Mouse (Mus musculus): Measurements from ENCODE around the gene Ide. TPM values are rescaled to one million over a fixed set of nuclear protein-coding genes. Genes with fewer than 3 reads are reported as not detected.

The Ide gene
- total and polyA plus RNA-seq, 3 experiments = 56.0 to 116 (median 79.5) TPM

DNA sequence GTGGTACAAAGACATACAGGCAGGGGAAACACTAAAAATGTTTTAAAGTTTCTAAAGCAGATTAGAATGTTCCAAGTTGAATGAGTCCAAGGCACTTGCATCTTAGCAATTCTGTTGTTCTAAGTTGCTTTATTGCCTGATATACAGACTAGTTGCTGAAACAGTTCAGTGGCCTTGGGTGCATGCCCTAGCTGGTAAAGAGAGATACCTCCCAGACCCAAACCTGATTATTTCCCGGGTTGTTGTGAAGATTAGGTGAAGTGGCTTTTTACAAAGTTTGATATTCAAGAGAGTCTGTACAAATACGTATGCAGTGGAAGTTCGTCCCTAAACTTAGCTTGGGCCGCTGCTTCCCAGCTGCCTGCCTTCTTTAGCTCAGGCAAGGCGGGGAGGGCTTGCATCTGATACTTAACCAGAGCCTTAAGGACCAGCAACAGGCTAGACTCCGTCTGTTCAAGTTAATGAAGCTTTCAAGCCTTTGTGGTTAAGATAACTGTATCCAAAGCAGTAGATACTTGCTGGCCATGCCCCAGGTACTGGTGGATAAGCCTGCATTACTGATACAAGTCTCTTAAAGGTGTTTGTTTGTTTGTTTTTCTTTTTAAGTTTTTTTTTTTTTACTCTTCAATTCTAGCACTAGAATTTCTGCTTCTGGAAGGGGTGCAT lies 112.3 kb downstream of the Ide start:
- Histone ChIP-seq H3K36me3 (replicated peaks in 1 of 2; ENCODE audit: control insufficient read depth in 1 of 2, insufficient read depth in 1 of 2, low read length in 1 of 2) (peaks cover 23 to 52% of the 10 kb centered on the region in 2 experiments), H3K79me2 (replicated peaks; ENCODE audit: control insufficient read depth, extremely low read depth, insufficient read depth, poor library complexity, severe bottlenecking) (no peaks in the 10 kb centered on the region), H3K27me3 (replicated peaks) (no peaks in the 10 kb centered on the region), H3K27ac (ENCODE audit: insufficient read depth, low read depth) (no peak overlapping the region), H3K4me1 (ENCODE audit: control insufficient read depth in 1 of 2, insufficient read depth in 2 of 2) (no peaks in the 10 kb centered on the region), H3K4me3 (replicated peaks in 1 of 3; ENCODE audit: low read depth in 2 of 3, low read length in 2 of 3, poor library complexity in 1 of 3) (no peak overlapping the region), H3K9me3 (replicated peaks; ENCODE audit: low read length) (no peaks in the 10 kb centered on the region), H3K9ac (ENCODE audit: insufficient read depth, low read depth) (no peak overlapping the region), H3K4me2 (ENCODE audit: insufficient read depth, low read depth, poor library complexity, severe bottlenecking) (no peak overlapping the region)
- dilution Hi-C loops (cut with MboI; ENCODE audit: extremely low pct_ligation_motif_present, extremely low pct_unique_long_range_greater_than_20kb, low sequenced_read_pairs) (no loop called here), in situ Hi-C loops (cut with MboI; ENCODE audit: low pct_ligation_motif_present, low pct_unique_long_range_greater_than_20kb, low sequenced_read_pairs) (no loop called here)
- DNase-seq (ENCODE audit: extremely low read depth) = no peak
- no peak for TF ChIP-seq ELF1 (IDR thresholded peaks at IDR 0.05; ENCODE audit: low read depth, low read length)
- TF ChIP-seq MYC (IDR thresholded peaks at IDR 0.05; ENCODE audit: low read depth, low read length) = no peak
- TF ChIP-seq MXI1 (IDR thresholded peaks at IDR 0.05; ENCODE audit: low read depth, low read length) = no peak
- no peak for TF ChIP-seq TBP (conservative IDR thresholded peaks at IDR 0.05; ENCODE audit: low read depth, low read length)
- TF ChIP-seq CHD1 (IDR thresholded peaks at IDR 0.05; ENCODE audit: low read depth, low read length) = no peak
- TF ChIP-seq NELFE (IDR thresholded peaks at IDR 0.05; ENCODE audit: low read depth, low read length) = no peak
- no peak for TF ChIP-seq MAX (IDR thresholded peaks at IDR 0.05; ENCODE audit: low read length)
- no peak for TF ChIP-seq MAZ (IDR thresholded peaks at IDR 0.05; ENCODE audit: low read depth, low read length)
- TF ChIP-seq SIN3A (IDR thresholded peaks at IDR 0.05; ENCODE audit: low read length) = no peak
- TF ChIP-seq ETS1 (conservative IDR thresholded peaks at IDR 0.05; ENCODE audit: low read depth, low read length) = no peak
- TF ChIP-seq JUND (conservative IDR thresholded peaks at IDR 0.05; ENCODE audit: low read depth, low read length) = no peak
- TF ChIP-seq MAFK (IDR thresholded peaks at IDR 0.05; ENCODE audit: insufficient replicate concordance, low read length) = no peak
- no peak for TF ChIP-seq EP300 (IDR thresholded peaks at IDR 0.05; ENCODE audit: low read length)
- no peak for TF ChIP-seq ZKSCAN1 (IDR thresholded peaks at IDR 0.05; ENCODE audit: borderline replicate concordance, low read depth, low read length)
- no peak for TF ChIP-seq E2F4 (IDR thresholded peaks at IDR 0.05; ENCODE audit: insufficient replicate concordance, low read depth, low read length)
- TF ChIP-seq ZC3H11A (IDR thresholded peaks at IDR 0.05; ENCODE audit: low read depth, low read length) = no peak
- no peak for TF ChIP-seq USF2 (conservative IDR thresholded peaks at IDR 0.05; ENCODE audit: low read depth, low read length)
- no peak for TF ChIP-seq BHLHE40 (IDR thresholded peaks at IDR 0.05; ENCODE audit: low read depth, low read length)
- TF ChIP-seq HCFC1 (IDR thresholded peaks at IDR 0.05; ENCODE audit: low read depth, low read length) = no peak
- TF ChIP-seq JUN (IDR thresholded peaks at IDR 0.05; ENCODE audit: insufficient read depth, low read depth, low read length) = no peak

Other genes with a start within 250 kb of the Ide start
- 111 and 137 TPM in 2 replicates for gene March5, start 130.3 kb downstream of the Ide start, total RNA-seq (2012; rRNA removed)
- 160 TPM in 2 replicates for gene March5, start 130.3 kb downstream of the Ide start, total RNA-seq (2014; rRNA removed)
- gene March5, start 130.3 kb downstream of the Ide start, polyA plus RNA-seq (2012; ENCODE audit: insufficient read length, low read depth) = 118 and 130 TPM in 2 replicates
- gene Cpeb3, start 129.3 kb downstream of the Ide start, total RNA-seq (2012; rRNA removed) = 3.0 and 3.1 TPM in 2 replicates
- 1.2 and 1.5 TPM in 2 replicates for gene Cpeb3, start 129.3 kb downstream of the Ide start, total RNA-seq (2014; rRNA removed)
- gene Cpeb3, start 129.3 kb downstream of the Ide start, polyA plus RNA-seq (2012; ENCODE audit: insufficient read length, low read depth) = 1.4 and 1.5 TPM in 2 replicates
- 61.7 and 66.1 TPM in 2 replicates for gene Kif11, start 38.6 kb upstream of the Ide start, total RNA-seq (2012; rRNA removed)
- 144 and 158 TPM in 2 replicates for gene Kif11, start 38.6 kb upstream of the Ide start, total RNA-seq (2014; rRNA removed)
- 67.8 and 69.6 TPM in 2 replicates for gene Kif11, start 38.6 kb upstream of the Ide start, polyA plus RNA-seq (2012; ENCODE audit: insufficient read length, low read depth)
- 7.3 and 7.6 TPM in 2 replicates for gene Hhex, start 97.0 kb upstream of the Ide start, total RNA-seq (2012; rRNA removed)
- 9.1 and 11.0 TPM in 2 replicates for gene Hhex, start 97.0 kb upstream of the Ide start, total RNA-seq (2014; rRNA removed)
- 40.2 and 42.0 TPM in 2 replicates for gene Hhex, start 97.0 kb upstream of the Ide start, polyA plus RNA-seq (2012; ENCODE audit: insufficient read length, low read depth)
- gene Exoc6, start 212.6 kb upstream of the Ide start, total RNA-seq (2012; rRNA removed) = 6.8 and 8.0 TPM in 2 replicates
- 18.5 and 18.7 TPM in 2 replicates for gene Exoc6, start 212.6 kb upstream of the Ide start, total RNA-seq (2014; rRNA removed)
- 10.8 and 12.1 TPM in 2 replicates for gene Exoc6, start 212.6 kb upstream of the Ide start, polyA plus RNA-seq (2012; ENCODE audit: insufficient read length, low read depth)

All from CH12.LX (cell line).